Mouse (Mus musculus) thymus, adult 2 months (tissue): ENCODE measurements around the gene Hist3h2a. TPM values are rescaled to one million over a fixed set of nuclear protein-coding genes. Genes with fewer than 3 reads are reported as not detected.
"Not testable (repeated sequence)": the region's sequence is repeated elsewhere in the genome, so short reads cannot be mapped to it uniquely, and the experiment has no call there.

Source experiments
- DNase-seq: peaks from one replicate; pipeline ENCODE4 v3.0.0; 2021
- H3K27ac ChIP-seq: fragments of 200-500 bp; 2 replicates; pipeline ENCODE4 v1.5.1; 2012; ENCODE audit warnings: low read length, control low read depth; ENCODE audit not compliant: control insufficient read depth, insufficient read depth
- H3K27me3 ChIP-seq: fragments of 200-500 bp; 2 replicates; pipeline ENCODE4 v1.6.1; 2012; ENCODE audit warnings: mild to moderate bottlenecking, low read length, moderate library complexity, mixed read lengths; ENCODE audit not compliant: control insufficient read depth, insufficient read depth
- H3K36me3 ChIP-seq: fragments of 200-500 bp; 2 replicates; pipeline ENCODE4 v1.6.1; 2012; ENCODE audit warnings: mild to moderate bottlenecking, low read length, moderate library complexity; ENCODE audit not compliant: control insufficient read depth, insufficient read depth
- H3K4me1 ChIP-seq: fragments of 200-500 bp; replicated peaks from 2 replicates; pipeline ENCODE4 v1.6.1; 2012; ENCODE audit warnings: low read length; ENCODE audit not compliant: control insufficient read depth, insufficient read depth
- H3K4me3 ChIP-seq: fragments of 200-500 bp; 2 replicates; pipeline ENCODE4 v1.5.1; 2012; ENCODE audit warnings: mild to moderate bottlenecking, low read length, control low read depth, moderate library complexity; ENCODE audit not compliant: control insufficient read depth, insufficient read depth
- CTCF ChIP-seq: fragments of 200-500 bp; IDR thresholded peaks from 2 replicates; pipeline ENCODE4 v1.5.1; 2012; ENCODE audit warnings: mild to moderate bottlenecking, control low read depth, low read length, moderate library complexity, borderline replicate concordance; ENCODE audit not compliant: control insufficient read depth, poor library complexity, insufficient read depth; ENCODE audit errors: extremely low read depth
- POLR2A ChIP-seq: fragments of 200-500 bp; IDR thresholded peaks from 2 replicates; pipeline ENCODE4 v1.6.1; 2012; ENCODE audit warnings: mild to moderate bottlenecking, low read length, control low read depth, moderate library complexity; ENCODE audit not compliant: control insufficient read depth, poor library complexity, insufficient read depth; ENCODE audit errors: extremely low read depth
- WGBS: fragments of 180-500 bp; shearing (Covaris S2); methylation state at CpG from one replicate; pipeline ENCODE4 v1.1.7; 2018; 5-methylcytosine and 5-hydroxymethylcytosine counted together
- polyA plus RNA-seq: library from polyadenylated mRNA; depleted of rRNA; stranded (reverse); fragments of >200 nt; gene quantifications from 2 replicates; pipeline ENCODE4 v1.2.3, GENCODE M21; 2012

The Hist3h2a gene
- polyA plus RNA-seq, 1 experiment, result 45.9 TPM

GRCm38 (mm10) chr11:58953351-58954169 is 925 bp upstream of the Hist3h2a start:
- TF ChIP-seq CTCF, result no peak
- TF ChIP-seq POLR2A, result no peak
- Histone ChIP-seq H3K27me3 (no peaks in the 10 kb centered on the region), H3K4me1 (peaks cover 21% of the 10 kb centered on the region), H3K4me3 (peak overlapping the region; percentile 60), H3K36me3 (no peaks in the 10 kb centered on the region; the same call in 1 of the 2 replicates), H3K27ac (peak overlapping the region; percentile 84)
- DNase-seq, result peak; percentile 63
- 1% methylated on average over 33 of the region's 33 CpGs for WGBS

- peak overlapping the region; percentile 84 for H3K27ac ChIP-seq
- peak overlapping the region; percentile 60 for H3K4me3 ChIP-seq
- H3K27me3 ChIP-seq, H3K36me3 ChIP-seq, DNase-seq: not testable (repeated sequence)
- 0% methylated on average over 17 of the region's 17 CpGs for WGBS
- H3K4me1 ChIP-seq, result peaks cover 22% of the 10 kb centered on the region
These were observed 390 bp upstream of the Hist3h2a start for GRCm38 (mm10) chr11:58954170-58954419.

GRCm38 (mm10) chr11:58955143-58955867 is 820 bp downstream of the Hist3h2a start:
- peak; percentile 45 for DNase-seq
- TF ChIP-seq CTCF (no peak), POLR2A (no peak; the same call in 1 of the 2 replicates)
- under 1% methylated on average over 20 of the region's 20 CpGs for WGBS
- H3K4me1 ChIP-seq, result peaks cover 22% of the 10 kb centered on the region
- peak overlapping the region; percentile 61 for H3K4me3 ChIP-seq
- H3K36me3 ChIP-seq, result no peaks in the 10 kb centered on the region; the same call in 1 of the 2 replicates
- peak overlapping the region; percentile 95 for H3K27ac ChIP-seq
- H3K27me3 ChIP-seq, result no peaks in the 10 kb centered on the region

- no peak for DNase-seq
- Histone ChIP-seq H3K36me3 (no peaks in the 10 kb centered on the region; the same call in 1 of the 2 replicates), H3K27me3 (no peaks in the 10 kb centered on the region), H3K27ac (no peak overlapping the region), H3K4me1 (peaks cover 22% of the 10 kb centered on the region), H3K4me3 (no peak overlapping the region)
- TF ChIP-seq POLR2A (no peak), CTCF (no peak)
- WGBS, result 32% methylated on average over 8 of the region's 8 CpGs
These were observed 1.4 kb downstream of the Hist3h2a start for GRCm38 (mm10) chr11:58955868-58956257.

GRCm38 (mm10) chr11:58957226-58957914 is 2.9 kb downstream of the Hist3h2a start:
- H3K4me3 ChIP-seq, result no peak overlapping the region
- TF ChIP-seq POLR2A (no peak), CTCF (no peak)
- no peaks in the 10 kb centered on the region; the same call in 1 of the 2 replicates for H3K36me3 ChIP-seq
- WGBS, result 95% methylated on average over 5 of the region's 5 CpGs
- no peak overlapping the region for H3K27ac ChIP-seq
- H3K27me3 ChIP-seq, result no peaks in the 10 kb centered on the region; the same call in 1 of the 2 replicates
- peaks cover 22% of the 10 kb centered on the region for H3K4me1 ChIP-seq
- DNase-seq, result no peak

- Histone ChIP-seq H3K4me3 (no peak overlapping the region), H3K36me3 (no peaks in the 10 kb centered on the region; the same call in 1 of the 2 replicates), H3K27ac (no peak overlapping the region), H3K4me1 (peaks cover 19% of the 10 kb centered on the region), H3K27me3 (no peaks in the 10 kb centered on the region; the same call in 1 of the 2 replicates)
- DNase-seq, result no peak
- no peak for TF ChIP-seq POLR2A
- WGBS, result 92% methylated on average over 6 of the region's 6 CpGs
These were observed 4.1 kb downstream of the Hist3h2a start for GRCm38 (mm10) chr11:58958536-58958935.
